Mouse (Mus musculus): ENCODE results near the gene Mgll.

Gene Mgll

GRCm38 (mm10) chr6:88857830-88858229 lies 133.6 kb downstream of the Mgll start:
- no peak for DNase-seq

- DNase-seq, result no peak
These were observed 134.1 kb downstream of the Mgll start for GRCm38 (mm10) chr6:88858341-88858740.

GRCm38 (mm10) chr6:88860914-88861313 lies 136.7 kb downstream of the Mgll start:
- peak; percentile 50 for DNase-seq

GRCm38 (mm10) chr6:88865704-88866103 lies 141.5 kb downstream of the Mgll start:
- no peak for DNase-seq

GRCm38 (mm10) chr6:88869459-88869858 lies 145.2 kb downstream of the Mgll start:
- no peak for DNase-seq

GRCm38 (mm10) chr6:88870594-88870993 lies 146.4 kb downstream of the Mgll start:
- DNase-seq, result no peak

- no peak for DNase-seq
These were observed 147.3 kb downstream of the Mgll start for GRCm38 (mm10) chr6:88871546-88871945.

GRCm38 (mm10) chr6:88872811-88873210 lies 148.6 kb downstream of the Mgll start:
- no peak for DNase-seq

- no peak for DNase-seq
These were observed 150.0 kb downstream of the Mgll start for GRCm38 (mm10) chr6:88873965-88874867.

- DNase-seq, result peak; percentile 87
These were observed 150.8 kb downstream of the Mgll start, which contains the start of gene Podxl2 for GRCm38 (mm10) chr6:88874868-88875508. Gene Podxl2 (minus strand): TSS chr6:88875044.
